In genomic region chr3:84135387-84135786, GRCm38 (mm10) we compare ENCODE assay signal across 8 mouse cellular contexts. TPM values are rescaled to one million over a fixed set of nuclear protein-coding genes. Genes with fewer than 3 reads are reported as not detected.
A peak's percentile ranks its signal among the peaks of the same experiment; 100 is the strongest.
DNase-seq lines count a peak whose midpoint lies in the region; ATAC-seq lines count a peak whose summit lies in the region.

No protein-coding gene starts in this region.

- peak; percentile 93; the same call in 1 of the 2 replicates for ATAC-seq in heart, embryonic 12.5 days (ENCODE audit: insufficient number of reproducible peaks, low FRiP score)
- ATAC-seq in lung, embryonic 16.5 days (ENCODE audit: low read depth): peak; percentile 79

- intact Hi-C loops in heart, postnatal 14 days (cut with DNase I): no loop called here

- WGBS in heart, embryonic 12.5 days: 33% methylated on average over 9 of the region's 9 CpGs
- WGBS in lung, embryonic 16.5 days: 25% methylated on average over 9 of the region's 9 CpGs

- peak overlapping the region; percentile 37 for H3K4me2 ChIP-seq in heart, embryonic 12.5 days
- H3K4me2 ChIP-seq in lung, embryonic 16.5 days (ENCODE audit: low read depth, low read length): peak overlapping the region; percentile 2

- no peak overlapping the region for H3K27ac ChIP-seq in heart, embryonic 12.5 days (ENCODE audit: poor library complexity, severe bottlenecking)
- H3K27ac ChIP-seq in lung, embryonic 16.5 days (ENCODE audit: low read length): no peak overlapping the region

- no peaks in the 10 kb centered on the region for H3K36me3 ChIP-seq in heart, embryonic 12.5 days
- no peaks in the 10 kb centered on the region for H3K36me3 ChIP-seq in lung, embryonic 16.5 days (ENCODE audit: control insufficient read depth, insufficient read depth, low read length)

- no peaks in the 10 kb centered on the region for H3K9me3 ChIP-seq in heart, embryonic 12.5 days (replicated peaks)
- no peaks in the 10 kb centered on the region for H3K9me3 ChIP-seq in lung, embryonic 16.5 days (ENCODE audit: control insufficient read depth, low read length)

- H3K4me1 ChIP-seq in heart, embryonic 12.5 days (replicated peaks): 0 out of 2 replicates have a peak, but pooled peaks cover 5% of the 10 kb centered on the region
- peaks cover 4% of the 10 kb centered on the region for H3K4me1 ChIP-seq in lung, embryonic 16.5 days (replicated peaks; ENCODE audit: control insufficient read depth, insufficient read depth, low read length)

- no peak overlapping the region for H3K9ac ChIP-seq in heart, embryonic 12.5 days
- no peak overlapping the region for H3K9ac ChIP-seq in lung, embryonic 16.5 days (ENCODE audit: low read length)

- DNase-seq in heart, postnatal 14 days: no peak
- peak; percentile 29 for DNase-seq in adrenal gland, postnatal 25 days
- DNase-seq in kidney, adult 18-20 months: peak; percentile 37
- DNase-seq in urinary bladder, postnatal 4 days (ENCODE audit: low spot score in 2 of 2): no peak
- DNase-seq in T-cell, adult 2 months (ENCODE audit: low spot score): no peak
- DNase-seq in layer of hippocampus, adult 9-10 months (ENCODE audit: low spot score): no peak

- H3K4me3 ChIP-seq in heart, embryonic 12.5 days: no peak overlapping the region
- H3K4me3 ChIP-seq in lung, embryonic 16.5 days (ENCODE audit: low read length): 0 out of 2 replicates have a peak overlapping the region, but pooled peaks have one; percentile 0

- no peaks in the 10 kb centered on the region for H3K27me3 ChIP-seq in heart, embryonic 12.5 days (replicated peaks)
- H3K27me3 ChIP-seq in lung, embryonic 16.5 days (ENCODE audit: control insufficient read depth, insufficient read depth, low read depth, low read length): no peaks in the 10 kb centered on the region

RNA-seq across cellular contexts. Expression of gene Mnd1, which starts 20.2 kb away (rescaled TPM):
- 11.4 and 11.9 TPM in 2 replicates for polyA plus RNA-seq in heart, embryonic 12.5 days (2016; fragmentation: Nextera tagmentation; extraction: Ambion mirVana)
- total RNA-seq in heart, postnatal 14 days (2021): 1 to 10 TPM; 4.0 to 6.5 TPM
- 18.7 and 18.8 TPM in 2 replicates for total RNA-seq in adrenal gland, postnatal 25 days (2021)
- 11.1 and 13.0 TPM in 2 replicates for polyA plus RNA-seq in lung, embryonic 16.5 days (2015; fragmentation: Nextera tagmentation; extraction: Ambion mirVana)

RNA-seq across cellular contexts. Expression of gene Gm6525, which starts 38.5 kb away (rescaled TPM):
- polyA plus RNA-seq in heart, embryonic 12.5 days (2016; fragmentation: Nextera tagmentation; extraction: Ambion mirVana): 0.18 TPM in 1 of 2 replicates, not detected in the other
- total RNA-seq in heart, postnatal 14 days (2021): not detected
- total RNA-seq in adrenal gland, postnatal 25 days (2021): 0.30 TPM in 1 of 2 replicates, not detected in the other
- 0.98 and 1.2 TPM in 2 replicates for polyA plus RNA-seq in lung, embryonic 16.5 days (2015; fragmentation: Nextera tagmentation; extraction: Ambion mirVana)

Comparison
In these comparisons a context has a peak if more than half of its experiments do, and no peak if none do; other contexts are left out.
1. DNase-seq: peak in adrenal gland, postnatal 25 days (single experiment) and kidney, adult 18-20 months (single experiment); none in heart, postnatal 14 days (0 of 2), urinary bladder, postnatal 4 days (0 of 2), T-cell, adult 2 months (single experiment) and layer of hippocampus, adult 9-10 months (single experiment).